Mouse (Mus musculus) B cell, adult 2 months (primary cell): ENCODE results near the gene Olfr1037.
"Not testable (repeated sequence)": the region's sequence is repeated elsewhere in the genome, so short reads cannot be mapped to it uniquely, and the experiment has no call there.

Experiments used
- DNase-seq, 2 experiments: peaks; one replicate each; pipeline ENCODE4 v3.0.0; 2022

The Olfr1037 gene

DNA sequence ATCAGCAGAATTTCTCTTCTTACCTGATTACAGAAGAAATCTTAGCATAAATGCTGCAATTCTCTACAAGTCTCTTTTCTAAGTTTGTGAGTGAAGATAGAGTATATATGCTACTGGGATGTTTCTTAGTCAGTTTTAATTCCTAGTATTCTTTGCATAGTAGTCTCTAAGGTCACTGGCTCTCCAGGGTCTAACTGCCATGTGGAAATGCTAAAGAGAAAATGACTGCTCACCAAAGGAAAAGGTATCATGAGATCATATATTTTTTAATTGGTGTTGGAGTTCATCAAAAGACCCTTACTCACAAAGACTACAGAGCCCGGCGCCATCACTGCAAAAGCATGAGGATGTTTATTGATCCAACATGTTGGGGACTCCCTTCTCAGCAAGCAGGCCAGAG is at the start of gene Olfr1037:
TSS of gene Olfr1037 (minus strand) at position 101 of the 400 bp plus-strand sequence.
- no peak for DNase-seq

DNA sequence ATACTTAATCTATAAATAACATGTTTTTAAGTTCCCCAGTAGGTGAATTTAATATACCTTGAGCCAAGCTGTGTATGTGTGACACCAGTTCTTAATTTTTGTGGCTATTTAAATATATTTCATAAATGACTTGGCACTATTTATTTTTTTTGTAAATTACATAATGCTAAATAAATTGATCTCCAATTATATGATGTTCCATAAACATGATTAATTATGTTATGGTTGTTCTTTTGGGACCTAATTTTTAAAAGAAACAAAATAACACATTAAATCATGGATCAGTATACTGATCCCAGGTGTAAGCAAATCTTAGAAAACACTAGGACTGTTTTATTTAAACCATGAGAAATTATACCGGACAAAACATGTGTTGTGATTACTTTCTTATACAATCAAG is 48.6 kb upstream of the Olfr1037 start, which contains the start of gene Olfr1039:
TSS of gene Olfr1039 (minus strand) at position 101 of the 400 bp plus-strand sequence.
- DNase-seq = no peak

DNA sequence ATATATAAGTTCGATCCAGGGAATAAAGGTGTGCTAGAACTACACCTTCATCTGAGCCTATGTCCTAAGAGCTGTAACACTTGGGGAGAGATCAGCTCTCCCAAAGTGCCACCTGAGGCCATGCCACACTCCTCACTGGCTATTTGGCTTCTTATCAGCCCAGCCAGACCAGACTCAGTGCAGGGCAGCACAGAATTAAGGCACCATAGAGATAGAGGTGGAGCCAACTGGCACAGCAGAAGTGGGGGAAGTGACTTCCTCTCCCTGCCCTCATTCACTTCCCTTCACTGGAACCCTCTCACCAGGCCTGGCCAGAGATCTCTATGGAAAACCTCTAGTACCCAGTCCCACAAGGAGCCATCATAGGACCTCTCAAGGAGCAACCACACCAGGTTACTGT is 6.7 kb downstream of the Olfr1037 start:
- not testable (repeated sequence) for DNase-seq

DNA sequence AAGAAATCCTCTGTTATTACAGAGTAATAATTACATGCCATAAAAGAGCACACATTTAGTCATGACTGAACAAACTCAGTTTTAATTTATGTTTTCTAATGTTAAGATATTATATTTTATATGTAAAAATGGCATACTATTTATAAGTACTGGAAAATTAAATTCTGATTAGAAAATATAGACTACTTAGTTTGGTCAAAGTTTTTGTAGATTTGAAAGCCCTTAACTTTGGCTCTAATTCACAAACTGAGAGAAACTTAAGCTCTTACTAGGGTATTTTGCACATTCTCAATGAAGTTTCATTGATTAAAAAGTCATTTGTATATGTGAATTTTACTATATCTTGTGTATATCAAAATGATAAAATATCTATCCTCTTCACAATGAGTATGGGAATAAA is 13.5 kb downstream of the Olfr1037 start, which contains the start of gene Olfr1036:
TSS of gene Olfr1036 (plus strand) at position 301 of the 400 bp plus-strand sequence.
- DNase-seq = not testable (repeated sequence)

DNA sequence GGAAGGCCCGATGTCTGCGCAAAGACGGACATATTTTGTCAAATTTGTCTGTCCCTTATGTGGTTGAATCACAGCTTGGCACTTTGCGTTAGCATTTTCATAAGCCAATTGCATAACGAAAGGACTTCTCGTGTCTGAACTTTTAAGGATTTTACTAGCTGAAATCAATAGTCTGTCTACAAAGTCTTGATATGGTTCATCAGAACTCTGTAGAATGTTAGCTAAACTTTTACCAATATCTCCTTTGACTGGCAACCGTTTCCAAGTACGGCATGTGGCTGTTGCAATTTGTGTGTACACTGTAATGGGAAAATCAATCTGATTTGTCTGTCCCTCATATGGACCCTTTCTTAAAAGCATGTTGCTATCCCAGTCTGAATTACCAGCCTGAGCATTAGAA is 17.0 kb downstream of the Olfr1037 start:
- no peak for DNase-seq

DNA sequence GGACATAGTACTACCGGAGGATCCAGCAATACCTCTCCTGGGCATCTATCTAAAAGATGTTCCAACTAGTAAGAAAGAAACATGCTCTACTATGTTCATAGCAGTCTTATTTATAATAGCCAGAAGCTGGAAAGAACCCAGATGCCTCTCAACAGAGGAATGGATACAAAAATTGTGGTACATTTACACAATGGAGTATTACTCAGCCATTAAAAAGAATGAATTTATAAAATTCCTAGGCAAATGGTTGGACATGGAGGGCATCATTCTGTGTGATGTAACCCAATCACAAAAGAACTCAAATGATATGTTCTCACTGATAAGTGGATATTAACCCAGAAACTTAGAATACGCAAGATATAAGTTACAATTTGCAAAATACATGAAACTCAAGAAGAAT is 23.4 kb downstream of the Olfr1037 start:
- not testable (repeated sequence) for DNase-seq

DNA sequence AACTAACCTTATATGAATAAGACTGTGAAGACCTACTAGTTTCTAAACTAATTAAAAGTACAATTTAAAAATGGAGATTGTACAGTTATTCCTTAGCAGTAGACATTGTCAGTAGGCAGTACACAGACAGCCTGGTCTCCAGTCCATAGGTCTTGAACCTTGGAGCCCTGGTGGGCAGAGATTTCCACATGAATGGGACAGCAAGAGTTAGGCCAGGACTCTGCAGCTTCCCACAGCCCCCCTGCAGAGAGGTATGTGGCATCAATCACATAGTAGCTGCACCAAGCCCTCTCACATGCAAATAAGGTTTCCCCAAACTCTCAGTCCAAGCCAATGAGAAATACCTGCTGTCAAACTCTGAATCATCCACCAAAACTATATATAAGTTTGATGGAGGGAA is 36.4 kb downstream of the Olfr1037 start:
- DNase-seq = not testable (repeated sequence)

DNA sequence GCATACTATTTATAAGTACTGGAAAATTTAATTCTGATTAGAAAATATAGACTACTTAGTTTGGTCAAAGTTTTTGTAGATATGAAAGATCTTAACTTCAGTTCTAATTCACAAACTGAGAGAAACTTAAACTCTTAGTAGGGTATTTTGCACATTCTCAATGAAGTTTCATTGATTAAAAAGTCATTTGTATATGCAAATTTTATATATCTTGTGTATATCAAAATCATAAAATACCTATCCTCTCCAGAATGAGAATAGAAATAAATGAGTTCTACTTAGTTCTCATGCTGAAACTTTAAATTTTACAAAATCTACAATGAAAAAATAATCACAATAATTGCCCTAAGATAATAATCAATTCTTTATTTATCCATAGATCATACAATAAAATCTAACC is 41.6 kb downstream of the Olfr1037 start, which contains the start of gene Olfr1034:
TSS of gene Olfr1034 (plus strand) at position 301 of the 400 bp plus-strand sequence.
- DNase-seq = no peak
